Mouse (Mus musculus) B cell, adult (primary cell): ENCODE results near the gene Gm732. TPM values are rescaled to one million over a fixed set of nuclear protein-coding genes. Genes with fewer than 3 reads are reported as not detected.

ENCODE experiments used
- total RNA-seq: library from RNA; stranded (reverse); gene quantifications from 4 replicates; pipeline ENCODE4 v1.2.4, GENCODE M21; 2023; ENCODE audit not compliant: inconsistent age

Gene Gm732
- not detected in 4 replicates for total RNA-seq

DNA sequence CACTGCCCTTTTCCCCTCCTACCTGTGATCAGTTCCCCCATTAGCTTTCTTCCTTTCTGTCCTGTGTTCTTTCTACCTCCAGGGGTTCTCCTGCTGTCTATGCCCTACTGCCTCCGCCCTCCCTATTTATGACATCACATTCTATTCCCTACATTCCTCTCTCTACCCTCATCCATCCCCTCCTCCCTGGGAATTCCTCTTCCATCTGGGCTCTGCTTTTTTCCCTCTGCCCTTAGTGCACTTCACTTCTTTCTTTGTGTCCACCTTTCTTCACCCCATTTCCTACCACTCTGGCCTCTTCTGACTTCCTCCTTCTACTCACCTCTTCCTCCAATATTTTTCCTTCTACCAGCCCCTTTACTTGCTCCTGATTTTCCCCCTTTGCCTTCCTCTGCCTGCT is at the start of gene Gm732:
Gene Gm732, minus strand, starts transcription at position 101 of the 400 bp plus-strand sequence.

Other genes starting within 250 kb of the Gm732 start
- gene Tent5d, start 155.9 kb downstream of the Gm732 start, total RNA-seq = not detected in 4 replicates
- gene 2610002M06Rik, start 132.1 kb downstream of the Gm732 start, total RNA-seq = 8.8 to 10.7 TPM (median 9.5 TPM) in 4 replicates